Mouse (Mus musculus): ENCODE measurements around the gene Iqcf1. TPM values are rescaled to one million over a fixed set of nuclear protein-coding genes. Genes with fewer than 3 reads are reported as not detected.
A peak's percentile ranks its signal among the peaks of the same experiment; 100 is the strongest.

The Iqcf1 gene
- polyA plus RNA-seq, 1 experiment from 2014 or later: not detected

DNA sequence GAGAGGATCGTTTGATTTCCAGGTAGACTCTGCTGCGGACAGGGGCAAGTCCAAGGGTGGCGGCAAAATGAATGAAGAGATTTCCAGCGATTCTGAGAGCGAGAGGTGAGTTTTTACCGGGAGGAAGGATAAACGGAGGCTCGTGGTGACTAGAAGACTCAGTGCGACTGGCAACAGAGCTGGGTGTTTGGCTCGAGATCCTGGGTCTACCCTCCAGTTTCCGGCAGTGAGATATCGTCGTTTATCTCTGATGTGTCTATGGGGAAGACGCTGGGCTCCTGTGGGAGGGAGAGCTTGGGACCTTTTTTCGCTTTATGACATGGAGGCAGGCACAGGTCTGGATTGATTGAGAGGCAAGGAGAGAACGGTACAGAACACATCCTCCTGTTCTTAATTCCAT is 22.1 kb upstream of the Iqcf1 start:
- H3K9me3 ChIP-seq (replicated peaks; ENCODE audit: low read length): no peaks in the 10 kb centered on the region
- 2% methylated on average over 16 of the region's 16 CpGs for WGBS
- ATAC-seq (replicated peaks; ENCODE audit: low FRiP score, low read depth): no peak
- H3K36me3 ChIP-seq (ENCODE audit: insufficient read depth, low read length): peaks cover 10% of the 10 kb centered on the region; the same call in 1 of the 2 replicates
- H3K27me3 ChIP-seq (ENCODE audit: insufficient read depth, low read length): no peaks in the 10 kb centered on the region
- peaks cover 12% of the 10 kb centered on the region for H3K4me1 ChIP-seq (replicated peaks; ENCODE audit: insufficient read depth, low read length)
- no peak for TF ChIP-seq CTCF (IDR thresholded peaks at IDR 0.05; ENCODE audit: low read depth)
- H3K27ac ChIP-seq: no peak overlapping the region
- H3K9ac ChIP-seq (ENCODE audit: low read depth, low read length): peak overlapping the region; percentile 67
- no peak for DNase-seq (ENCODE audit: low spot score)
- H3K4me2 ChIP-seq (ENCODE audit: low read length): peak overlapping the region; percentile 75
- H3K4me3 ChIP-seq (replicated peaks; ENCODE audit: low read depth, low read length): peak overlapping the region; percentile 61

DNA sequence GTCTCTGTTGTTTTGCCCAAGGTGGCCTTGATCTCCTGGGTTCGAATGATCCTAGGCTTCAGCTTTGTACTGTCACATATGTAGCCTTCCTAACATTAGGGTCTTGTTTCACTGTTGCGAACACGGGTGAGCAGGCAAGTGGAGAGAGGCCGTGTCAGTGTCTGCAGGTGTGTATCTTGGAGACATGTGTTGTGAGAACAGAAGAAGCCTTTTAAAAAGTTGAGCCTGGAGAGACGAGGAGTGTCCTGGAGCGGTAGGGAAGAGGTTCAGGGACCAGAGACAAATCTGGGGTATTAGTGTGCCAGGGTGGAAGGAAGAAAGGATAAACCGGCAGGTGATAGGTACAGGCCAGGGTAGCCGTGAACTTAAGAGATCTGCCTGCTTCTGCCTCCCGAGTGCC is 21.7 kb upstream of the Iqcf1 start:
- Histone ChIP-seq H3K27ac (no peak overlapping the region), H3K27me3 (ENCODE audit: insufficient read depth, low read length) (no peaks in the 10 kb centered on the region), H3K36me3 (ENCODE audit: insufficient read depth, low read length) (peaks cover 15% of the 10 kb centered on the region; the same call in 1 of the 2 replicates), H3K4me3 (replicated peaks; ENCODE audit: low read depth, low read length) (peak overlapping the region; percentile 61), H3K9ac (ENCODE audit: low read depth, low read length) (peak overlapping the region; percentile 67; the same call in 1 of the 2 replicates), H3K9me3 (replicated peaks; ENCODE audit: low read length) (no peaks in the 10 kb centered on the region), H3K4me2 (ENCODE audit: low read length) (peak overlapping the region; percentile 75), H3K4me1 (replicated peaks; ENCODE audit: insufficient read depth, low read length) (peaks cover 12% of the 10 kb centered on the region)
- no peak for ATAC-seq (replicated peaks; ENCODE audit: low FRiP score, low read depth)
- no peak for TF ChIP-seq CTCF (IDR thresholded peaks at IDR 0.05; ENCODE audit: low read depth)
- no peak for DNase-seq (ENCODE audit: low spot score)
- 74% methylated on average over 9 of the region's 9 CpGs for WGBS

DNA sequence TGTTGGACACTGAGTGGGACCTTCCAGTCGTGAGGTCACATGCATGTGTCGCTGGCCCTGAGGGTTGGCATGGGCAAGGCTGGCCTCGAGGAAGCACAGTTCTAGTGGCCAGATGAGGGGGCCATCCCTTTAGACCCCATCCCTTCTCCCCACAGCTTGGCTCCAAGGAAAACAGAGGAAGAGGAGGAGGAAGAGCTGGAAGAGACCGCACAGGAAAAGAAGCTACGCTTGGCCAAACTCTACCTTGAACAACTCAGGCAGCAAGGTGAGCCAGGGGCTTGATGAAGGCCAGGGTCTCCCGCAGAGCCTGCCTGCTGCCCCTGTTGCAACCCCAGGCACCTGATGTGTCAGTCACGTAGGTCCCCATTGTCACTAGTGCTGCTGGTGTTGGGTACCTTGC is 19.2 kb upstream of the Iqcf1 start:
- Histone ChIP-seq H3K4me3 (replicated peaks; ENCODE audit: low read depth, low read length) (no peak overlapping the region), H3K36me3 (ENCODE audit: insufficient read depth, low read length) (peaks cover 34% of the 10 kb centered on the region; the same call in 1 of the 2 replicates)

DNA sequence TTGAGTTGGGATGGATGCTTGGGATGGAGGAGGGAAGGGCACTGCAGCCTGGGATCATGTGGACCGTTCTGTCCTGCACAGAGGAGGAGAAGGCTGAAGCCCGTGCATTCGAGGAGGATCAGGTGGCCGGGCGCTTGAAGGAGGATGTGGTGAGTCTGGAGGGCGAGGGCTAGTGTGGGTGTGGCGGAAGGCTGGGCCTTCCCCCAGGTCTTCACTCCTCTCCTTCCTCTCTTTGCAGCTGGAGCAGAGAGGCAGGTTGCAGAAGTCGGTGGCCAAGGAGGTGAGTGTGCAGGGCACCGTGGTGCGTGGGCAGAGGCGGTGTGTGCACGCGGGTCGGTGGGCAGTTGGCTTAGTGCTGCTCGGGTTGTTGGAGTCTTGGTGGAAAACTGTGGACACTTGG is 18.7 kb upstream of the Iqcf1 start:
- Histone ChIP-seq H3K4me1 (replicated peaks; ENCODE audit: insufficient read depth, low read length) (no peaks in the 10 kb centered on the region; the same call in 1 of the 2 replicates), H3K9ac (ENCODE audit: low read depth, low read length) (no peak overlapping the region), H3K9me3 (replicated peaks; ENCODE audit: low read length) (no peaks in the 10 kb centered on the region), H3K4me3 (replicated peaks; ENCODE audit: low read depth, low read length) (no peak overlapping the region), H3K27ac (no peak overlapping the region), H3K27me3 (ENCODE audit: insufficient read depth, low read length) (no peaks in the 10 kb centered on the region), H3K4me2 (ENCODE audit: low read length) (no peak overlapping the region), H3K36me3 (ENCODE audit: insufficient read depth, low read length) (peaks cover 34% of the 10 kb centered on the region; the same call in 1 of the 2 replicates)
- no peak for TF ChIP-seq CTCF (IDR thresholded peaks at IDR 0.05; ENCODE audit: low read depth)
- WGBS: 78% methylated on average over 15 of the region's 15 CpGs
- DNase-seq (ENCODE audit: low spot score) (no peak), ATAC-seq (replicated peaks; ENCODE audit: low FRiP score, low read depth) (no peak)

More for the DNA sequence above, 19.2 kb upstream of the Iqcf1 start:
- Histone ChIP-seq H3K9me3 (replicated peaks; ENCODE audit: low read length) (no peaks in the 10 kb centered on the region), H3K27me3 (ENCODE audit: insufficient read depth, low read length) (no peaks in the 10 kb centered on the region), H3K9ac (ENCODE audit: low read depth, low read length) (no peak overlapping the region), H3K4me1 (replicated peaks; ENCODE audit: insufficient read depth, low read length) (no peaks in the 10 kb centered on the region; the same call in 1 of the 2 replicates), H3K27ac (no peak overlapping the region), H3K4me2 (ENCODE audit: low read length) (no peak overlapping the region)
- ATAC-seq (replicated peaks; ENCODE audit: low FRiP score, low read depth) (no peak), DNase-seq (ENCODE audit: low spot score) (no peak)
- TF ChIP-seq CTCF (IDR thresholded peaks at IDR 0.05; ENCODE audit: low read depth): no peak
- 96% methylated on average over 7 of the region's 7 CpGs for WGBS

DNA sequence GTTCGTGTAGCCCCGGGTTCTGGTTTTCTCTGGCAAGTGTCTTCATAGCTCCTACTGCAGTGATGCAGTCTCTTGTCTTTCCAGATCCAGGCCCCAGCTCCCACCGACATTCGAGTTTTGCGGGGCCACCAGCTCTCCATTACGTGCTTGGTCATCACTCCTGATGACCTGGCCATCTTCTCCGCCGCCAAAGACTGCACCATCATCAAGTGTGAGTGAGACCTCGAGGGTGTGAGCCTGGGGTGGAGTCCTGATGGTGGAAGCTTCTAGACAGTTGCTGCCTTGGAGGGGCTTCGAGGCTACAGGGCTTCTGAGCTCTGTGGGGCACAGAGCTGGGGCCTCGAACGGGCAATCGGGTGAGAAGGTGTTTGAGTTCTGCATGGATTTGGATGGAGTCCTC is 18.1 kb upstream of the Iqcf1 start:
- 93% methylated on average over 13 of the region's 13 CpGs for WGBS
- H3K27ac ChIP-seq: no peak overlapping the region
- peaks cover 34% of the 10 kb centered on the region; the same call in 1 of the 2 replicates for H3K36me3 ChIP-seq (ENCODE audit: insufficient read depth, low read length)
- H3K9ac ChIP-seq (ENCODE audit: low read depth, low read length): no peak overlapping the region
- TF ChIP-seq CTCF (IDR thresholded peaks at IDR 0.05; ENCODE audit: low read depth): no peak
- ATAC-seq (replicated peaks; ENCODE audit: low FRiP score, low read depth) (no peak), DNase-seq (ENCODE audit: low spot score) (no peak)
- H3K27me3 ChIP-seq (ENCODE audit: insufficient read depth, low read length): no peaks in the 10 kb centered on the region
- no peaks in the 10 kb centered on the region for H3K9me3 ChIP-seq (replicated peaks; ENCODE audit: low read length)
- H3K4me3 ChIP-seq (replicated peaks; ENCODE audit: low read depth, low read length): no peak overlapping the region
- H3K4me1 ChIP-seq (replicated peaks; ENCODE audit: insufficient read depth, low read length): no peaks in the 10 kb centered on the region; the same call in 1 of the 2 replicates
- no peak overlapping the region for H3K4me2 ChIP-seq (ENCODE audit: low read length)

DNA sequence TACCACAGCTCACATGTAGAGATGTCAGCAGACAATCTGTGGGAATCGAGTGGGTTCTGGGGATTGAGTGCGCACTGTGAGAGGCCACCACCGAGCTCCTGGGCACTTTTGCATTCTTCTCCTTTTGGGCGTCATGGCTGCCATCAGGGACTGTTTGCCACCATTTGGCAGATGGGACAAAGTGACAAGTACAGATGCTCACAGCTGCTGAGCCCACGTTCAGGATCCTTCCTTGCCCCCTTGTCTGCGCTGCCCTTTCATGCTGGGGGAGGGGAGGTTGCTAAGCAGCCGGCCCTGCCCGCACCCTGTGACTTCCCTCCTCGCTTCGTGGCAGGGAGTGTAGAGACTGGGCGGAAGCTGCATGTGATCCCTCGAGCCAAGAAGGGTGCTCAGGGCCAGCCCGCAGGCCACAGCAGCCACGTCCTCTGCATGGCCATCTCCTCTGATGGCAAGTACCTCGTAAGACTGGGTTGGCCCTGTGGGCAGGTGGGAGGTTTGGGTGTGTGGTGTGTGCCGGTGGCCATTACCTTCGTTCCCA is 17.1 kb upstream of the Iqcf1 start:
- ATAC-seq (replicated peaks; ENCODE audit: low FRiP score, low read depth): no peak
- Histone ChIP-seq H3K4me3 (replicated peaks; ENCODE audit: low read depth, low read length) (no peak overlapping the region), H3K9me3 (replicated peaks; ENCODE audit: low read length) (no peaks in the 10 kb centered on the region), H3K4me2 (ENCODE audit: low read length) (no peak overlapping the region), H3K27me3 (ENCODE audit: insufficient read depth, low read length) (no peaks in the 10 kb centered on the region), H3K9ac (ENCODE audit: low read depth, low read length) (no peak overlapping the region), H3K36me3 (ENCODE audit: insufficient read depth, low read length) (peaks cover 34% of the 10 kb centered on the region; the same call in 1 of the 2 replicates), H3K27ac (no peak overlapping the region), H3K4me1 (replicated peaks; ENCODE audit: insufficient read depth, low read length) (no peaks in the 10 kb centered on the region; the same call in 1 of the 2 replicates)
- TF ChIP-seq CTCF (IDR thresholded peaks at IDR 0.05; ENCODE audit: low read depth): no peak
- no peak for DNase-seq (ENCODE audit: low spot score)
- 84% methylated on average over 17 of the region's 17 CpGs for WGBS
